Mouse (Mus musculus): ENCODE measurements around the gene Crhr2. TPM values are rescaled to one million over a fixed set of nuclear protein-coding genes. Genes with fewer than 3 reads are reported as not detected.
A peak's percentile ranks its signal among the peaks of the same experiment; 100 is the strongest.

The Crhr2 gene
- polyA plus RNA-seq, 1 experiment from 2014 or later = 6.9 TPM

DNA sequence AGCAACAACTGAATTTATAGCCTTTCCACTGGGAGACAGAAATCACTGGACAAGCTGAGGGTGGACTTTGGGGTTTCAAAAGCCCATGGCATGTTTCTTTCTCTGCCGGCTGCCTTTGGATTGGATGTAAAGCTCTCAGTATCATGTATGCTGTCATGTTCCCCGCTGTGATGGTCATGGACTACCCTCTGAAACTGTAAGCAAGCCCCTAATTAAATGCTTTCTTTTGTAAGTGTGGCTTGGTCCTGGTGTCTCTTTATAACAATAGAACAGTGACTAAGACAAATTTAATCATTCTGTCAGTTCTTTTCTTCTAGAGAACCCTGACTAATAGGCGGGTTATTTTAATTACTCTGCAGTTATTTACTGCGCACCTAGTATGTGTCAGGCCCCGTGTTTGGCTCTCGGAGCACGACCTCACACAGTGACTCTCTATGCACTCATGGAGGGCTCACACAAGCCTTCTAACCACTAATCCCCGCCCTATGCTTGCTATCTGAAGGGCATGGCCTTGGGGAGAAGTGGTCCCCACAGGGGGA is 30.3 kb upstream of the Crhr2 start:
- Histone ChIP-seq H3K27me3 (replicated peaks) (peaks cover 20% of the 10 kb centered on the region), H3K4me3 (no peak overlapping the region), H3K4me2 (no peak overlapping the region), H3K27ac (replicated peaks) (no peak overlapping the region), H3K9me3 (no peaks in the 10 kb centered on the region), H3K4me1 (no peaks in the 10 kb centered on the region), H3K9ac (no peak overlapping the region), H3K36me3 (no peaks in the 10 kb centered on the region)
- 78% methylated on average over 8 of the region's 8 CpGs for WGBS
- ATAC-seq (ENCODE audit: extremely low read depth, insufficient number of reproducible peaks, low FRiP score, low TSS enrichment) = no peak

DNA sequence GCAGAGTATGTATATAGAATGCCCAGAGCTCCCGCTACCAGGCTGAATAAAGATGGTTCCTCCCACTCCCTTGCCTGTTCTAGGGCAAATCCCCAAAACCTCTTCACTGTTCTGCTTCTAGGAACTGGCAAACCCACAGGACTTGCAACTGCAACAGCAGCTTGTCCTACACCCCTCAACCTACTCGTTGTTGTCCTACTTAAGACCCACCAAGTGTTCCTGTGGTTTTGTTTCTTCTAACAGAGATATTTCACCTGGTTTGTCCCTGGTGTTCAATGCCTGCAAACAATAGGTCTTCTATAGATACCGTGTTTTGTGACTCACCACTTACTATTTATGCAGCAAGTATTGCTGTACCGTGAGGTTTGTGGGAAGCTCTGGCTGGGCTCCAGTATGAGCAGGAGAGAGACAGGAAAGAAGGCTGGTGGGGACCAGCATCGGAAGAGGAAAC is 28.5 kb upstream of the Crhr2 start:
- Histone ChIP-seq H3K36me3 (no peaks in the 10 kb centered on the region), H3K27ac (replicated peaks) (no peak overlapping the region), H3K4me2 (no peak overlapping the region), H3K4me3 (no peak overlapping the region), H3K4me1 (no peaks in the 10 kb centered on the region), H3K9ac (no peak overlapping the region), H3K9me3 (no peaks in the 10 kb centered on the region), H3K27me3 (replicated peaks) (peaks cover 14% of the 10 kb centered on the region)
- WGBS = 56% methylated on average over 5 of the region's 5 CpGs
- no peak for ATAC-seq (ENCODE audit: extremely low read depth, insufficient number of reproducible peaks, low FRiP score, low TSS enrichment)

- Histone ChIP-seq H3K4me3 (no peak overlapping the region), H3K4me2 (no peak overlapping the region), H3K4me1 (peaks cover 2% of the 10 kb centered on the region; the same call in 1 of the 2 replicates), H3K9me3 (no peaks in the 10 kb centered on the region), H3K27me3 (replicated peaks) (peaks cover 4% of the 10 kb centered on the region), H3K27ac (replicated peaks) (no peak overlapping the region), H3K36me3 (no peaks in the 10 kb centered on the region), H3K9ac (no peak overlapping the region)
- WGBS = 76% methylated on average over 1 of the region's 1 CpGs
- no peak for ATAC-seq (ENCODE audit: extremely low read depth, insufficient number of reproducible peaks, low FRiP score, low TSS enrichment)
These were observed 26.4 kb upstream of the Crhr2 start for GRCm38 (mm10) chr6:55159256-55159655.

GRCm38 (mm10) chr6:55152226-55152625 is 19.4 kb upstream of the Crhr2 start:
- Histone ChIP-seq H3K36me3 (no peaks in the 10 kb centered on the region), H3K9ac (no peak overlapping the region), H3K4me1 (peaks cover 5% of the 10 kb centered on the region; the same call in 1 of the 2 replicates), H3K4me2 (no peak overlapping the region), H3K27ac (replicated peaks) (no peak overlapping the region), H3K4me3 (no peak overlapping the region), H3K27me3 (replicated peaks) (no peaks in the 10 kb centered on the region), H3K9me3 (no peaks in the 10 kb centered on the region)
- WGBS = 81% methylated on average over 3 of the region's 3 CpGs
- no peak for ATAC-seq (ENCODE audit: extremely low read depth, insufficient number of reproducible peaks, low FRiP score, low TSS enrichment)

DNA sequence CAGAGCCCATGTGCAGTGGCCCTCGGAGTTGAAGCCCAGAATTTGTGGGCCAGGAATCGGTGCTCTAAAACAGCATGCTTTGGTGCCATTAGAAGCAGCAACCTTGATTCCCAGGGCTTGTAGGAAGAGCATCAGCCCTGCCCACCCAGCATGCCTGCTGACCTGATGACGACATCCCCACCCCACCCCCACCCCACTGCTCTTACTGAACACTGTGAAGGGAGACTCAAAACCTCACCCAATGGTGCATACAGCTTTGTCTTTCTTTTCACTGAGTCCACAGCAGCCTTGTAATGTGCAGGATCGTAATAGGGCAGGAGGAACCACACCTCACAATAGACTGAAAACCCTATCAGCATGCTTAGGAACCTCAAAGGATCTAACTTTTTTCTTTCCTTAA is 13.3 kb upstream of the Crhr2 start:
- H3K4me3 ChIP-seq = no peak overlapping the region
- no peak overlapping the region for H3K4me2 ChIP-seq
- no peaks in the 10 kb centered on the region for H3K36me3 ChIP-seq
- no peaks in the 10 kb centered on the region for H3K4me1 ChIP-seq
- H3K9ac ChIP-seq = no peak overlapping the region
- H3K27me3 ChIP-seq (replicated peaks) = no peaks in the 10 kb centered on the region
- no peak for ATAC-seq (ENCODE audit: extremely low read depth, insufficient number of reproducible peaks, low FRiP score, low TSS enrichment)
- 58% methylated on average over 4 of the region's 4 CpGs for WGBS
- no peak overlapping the region for H3K27ac ChIP-seq (replicated peaks)
- H3K9me3 ChIP-seq = no peaks in the 10 kb centered on the region

- Histone ChIP-seq H3K36me3 (no peaks in the 10 kb centered on the region), H3K4me1 (no peaks in the 10 kb centered on the region), H3K4me3 (no peak overlapping the region), H3K4me2 (no peak overlapping the region), H3K27me3 (replicated peaks) (no peaks in the 10 kb centered on the region), H3K9me3 (no peaks in the 10 kb centered on the region), H3K9ac (no peak overlapping the region), H3K27ac (replicated peaks) (no peak overlapping the region)
- ATAC-seq (ENCODE audit: extremely low read depth, insufficient number of reproducible peaks, low FRiP score, low TSS enrichment) = no peak
- WGBS = 55% methylated on average over 5 of the region's 5 CpGs
These were observed 12.5 kb upstream of the Crhr2 start for GRCm38 (mm10) chr6:55145285-55145684.

GRCm38 (mm10) chr6:55138343-55138742 is 5.5 kb upstream of the Crhr2 start:
- Histone ChIP-seq H3K4me3 (no peak overlapping the region), H3K9ac (no peak overlapping the region), H3K4me2 (no peak overlapping the region), H3K36me3 (no peaks in the 10 kb centered on the region), H3K9me3 (no peaks in the 10 kb centered on the region), H3K27ac (replicated peaks) (no peak overlapping the region), H3K27me3 (replicated peaks) (no peaks in the 10 kb centered on the region), H3K4me1 (peaks cover 8% of the 10 kb centered on the region)
- ATAC-seq (ENCODE audit: extremely low read depth, insufficient number of reproducible peaks, low FRiP score, low TSS enrichment) = no peak

DNA sequence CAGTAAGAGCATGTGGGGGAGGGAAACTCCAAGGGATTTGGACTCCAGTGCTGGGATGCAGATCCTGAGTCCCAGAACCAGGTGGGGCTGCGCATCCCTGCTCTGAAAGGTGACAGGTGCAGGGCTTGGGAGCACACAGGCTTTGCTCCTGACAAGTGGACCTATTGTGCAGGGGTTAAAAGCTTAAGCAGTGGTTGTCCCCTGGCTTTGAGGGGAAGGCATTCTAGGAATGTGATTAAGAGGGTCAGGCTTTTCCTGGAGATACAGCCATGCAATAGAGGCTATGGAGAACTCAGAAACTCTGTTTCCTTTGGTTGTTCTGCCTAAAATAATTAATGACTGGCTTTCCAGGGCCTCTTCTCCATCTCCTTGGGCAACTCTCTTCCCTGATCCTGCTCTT is 609 bp upstream of the Crhr2 start:
- WGBS = 56% methylated on average over 1 of the region's 1 CpGs
- Histone ChIP-seq H3K36me3 (no peaks in the 10 kb centered on the region), H3K4me2 (peak overlapping the region; percentile 59), H3K27me3 (replicated peaks) (no peaks in the 10 kb centered on the region), H3K27ac (replicated peaks) (peak overlapping the region; percentile 91), H3K9me3 (no peaks in the 10 kb centered on the region), H3K4me3 (no peak overlapping the region), H3K4me1 (peaks cover 44% of the 10 kb centered on the region), H3K9ac (no peak overlapping the region)
- ATAC-seq (ENCODE audit: extremely low read depth, insufficient number of reproducible peaks, low FRiP score, low TSS enrichment) = no peak

DNA sequence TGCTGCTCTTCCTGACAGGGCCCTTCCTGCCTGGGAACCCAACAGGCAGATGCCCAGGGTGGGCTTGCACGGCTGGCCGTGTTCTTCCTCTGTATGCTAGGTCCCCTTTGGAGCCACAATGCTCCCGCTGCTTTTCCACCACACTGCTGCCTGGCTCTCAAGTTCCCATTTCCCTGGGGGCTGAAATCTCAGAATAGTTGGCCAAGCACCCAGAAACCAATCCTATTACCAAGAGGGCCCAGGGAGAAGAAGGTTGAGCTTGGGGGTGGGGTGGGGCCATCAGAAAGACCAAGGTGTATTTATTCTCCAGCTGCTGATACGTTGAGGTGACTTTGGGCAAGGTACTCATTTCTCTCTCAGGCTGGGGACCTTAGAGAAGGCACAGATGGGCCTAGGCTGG is 1.5 kb downstream of the Crhr2 start:
- Histone ChIP-seq H3K27me3 (replicated peaks) (no peaks in the 10 kb centered on the region), H3K27ac (replicated peaks) (peak overlapping the region; percentile 88), H3K36me3 (no peaks in the 10 kb centered on the region), H3K4me1 (peaks cover 44% of the 10 kb centered on the region), H3K9ac (peak overlapping the region; percentile 38; the same call in 1 of the 2 replicates), H3K9me3 (no peaks in the 10 kb centered on the region), H3K4me2 (peak overlapping the region; percentile 59), H3K4me3 (no peak overlapping the region)
- ATAC-seq (ENCODE audit: extremely low read depth, insufficient number of reproducible peaks, low FRiP score, low TSS enrichment) = 0 out of 2 replicates have a peak, but pooled peaks have one; percentile 26
- 77% methylated on average over 4 of the region's 4 CpGs for WGBS

- H3K27ac ChIP-seq (replicated peaks) = peak overlapping the region; percentile 88
- no peaks in the 10 kb centered on the region for H3K9me3 ChIP-seq
- H3K27me3 ChIP-seq (replicated peaks) = peaks cover 3% of the 10 kb centered on the region; the same call in 1 of the 2 replicates
- no peak overlapping the region for H3K4me3 ChIP-seq
- H3K36me3 ChIP-seq = no peaks in the 10 kb centered on the region
- peak overlapping the region; percentile 47; the same call in 1 of the 2 replicates for H3K9ac ChIP-seq
- peak overlapping the region; percentile 59 for H3K4me2 ChIP-seq
- ATAC-seq (ENCODE audit: extremely low read depth, insufficient number of reproducible peaks, low FRiP score, low TSS enrichment) = no peak
- peaks cover 44% of the 10 kb centered on the region for H3K4me1 ChIP-seq
- WGBS = 13% methylated on average over 6 of the region's 6 CpGs
These were observed 2.2 kb downstream of the Crhr2 start for GRCm38 (mm10) chr6:55130631-55131030.

DNA sequence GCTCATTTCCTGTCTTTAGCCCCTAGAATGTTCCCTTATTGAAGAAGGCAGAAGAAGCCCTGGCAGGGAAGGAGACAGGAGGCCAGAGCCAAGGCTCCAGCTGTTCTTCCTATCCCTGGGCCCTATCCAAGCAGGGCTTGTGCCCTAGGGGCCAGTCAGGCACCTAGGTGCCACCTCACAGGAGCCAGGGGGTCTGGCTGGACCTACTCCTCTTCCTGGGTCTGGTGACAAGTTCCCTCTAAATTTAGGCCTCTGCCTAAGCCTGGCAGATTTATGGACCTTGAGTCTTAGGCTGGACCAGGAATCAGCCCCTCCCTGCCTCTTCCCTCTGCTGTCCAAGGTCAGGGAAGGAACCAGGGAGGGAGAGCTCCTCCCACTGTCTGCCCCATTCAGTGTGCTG is 4.4 kb downstream of the Crhr2 start:
- no peak overlapping the region for H3K4me3 ChIP-seq
- H3K27ac ChIP-seq (replicated peaks) = no peak overlapping the region
- peaks cover 8% of the 10 kb centered on the region; the same call in 1 of the 2 replicates for H3K27me3 ChIP-seq (replicated peaks)
- no peak overlapping the region for H3K4me2 ChIP-seq
- peaks cover 36% of the 10 kb centered on the region for H3K4me1 ChIP-seq
- H3K9ac ChIP-seq = no peak overlapping the region
- no peaks in the 10 kb centered on the region for H3K9me3 ChIP-seq
- H3K36me3 ChIP-seq = no peaks in the 10 kb centered on the region
- ATAC-seq (ENCODE audit: extremely low read depth, insufficient number of reproducible peaks, low FRiP score, low TSS enrichment) = no peak

- WGBS = 73% methylated on average over 5 of the region's 5 CpGs
These were observed 6.2 kb downstream of the Crhr2 start for GRCm38 (mm10) chr6:55126576-55126975.

More at GRCm38 (mm10) chr6:55126576-55126975, 6.2 kb downstream of the Crhr2 start:
- H3K4me3 ChIP-seq = no peak overlapping the region
- peaks cover 19% of the 10 kb centered on the region for H3K4me1 ChIP-seq
- H3K27ac ChIP-seq (replicated peaks) = no peak overlapping the region
- H3K27me3 ChIP-seq (replicated peaks) = peaks cover 14% of the 10 kb centered on the region
- H3K4me2 ChIP-seq = no peak overlapping the region
- no peaks in the 10 kb centered on the region for H3K9me3 ChIP-seq
- no peaks in the 10 kb centered on the region for H3K36me3 ChIP-seq
- no peak overlapping the region for H3K9ac ChIP-seq
- no peak for ATAC-seq (ENCODE audit: extremely low read depth, insufficient number of reproducible peaks, low FRiP score, low TSS enrichment)
